Mouse (Mus musculus): Measurements from ENCODE around the gene Prokr2. TPM values are rescaled to one million over a fixed set of nuclear protein-coding genes. Genes with fewer than 3 reads are reported as not detected.

Prokr2 gene
- polyA plus RNA-seq, 1 experiment = 0.28 TPM

- H3K4me1 ChIP-seq (ENCODE audit: control insufficient read depth, insufficient read depth, low read length) = peaks cover 2% of the 10 kb centered on the region; the same call in 1 of the 2 replicates
- DNase-seq = no peak
- no peak overlapping the region for H3K27ac ChIP-seq (ENCODE audit: insufficient read depth, low read length)
- TF ChIP-seq CTCF (IDR thresholded peaks at IDR 0.05; ENCODE audit: borderline replicate concordance, insufficient read depth, low read depth, low read length) (no peak), POLR2A (IDR thresholded peaks at IDR 0.05; ENCODE audit: borderline replicate concordance, insufficient read depth, low read length) (no peak)
- H3K4me3 ChIP-seq (replicated peaks; ENCODE audit: insufficient read depth, low read depth, low read length) = no peak overlapping the region
- no peaks in the 10 kb centered on the region for H3K27me3 ChIP-seq (ENCODE audit: control insufficient read depth, insufficient read depth, low read length)
- 84% methylated on average over 5 of the region's 5 CpGs for WGBS
Measured at GRCm38 (mm10) chr2:132312616-132313015, 72.6 kb downstream of the Prokr2 start.

GRCm38 (mm10) chr2:132309398-132309930 is 75.8 kb downstream of the Prokr2 start:
- Histone ChIP-seq H3K4me1 (ENCODE audit: control insufficient read depth, insufficient read depth, low read length) (peaks cover 11% of the 10 kb centered on the region), H3K4me3 (replicated peaks; ENCODE audit: insufficient read depth, low read depth, low read length) (no peak overlapping the region), H3K27ac (ENCODE audit: insufficient read depth, low read length) (no peak overlapping the region), H3K27me3 (ENCODE audit: control insufficient read depth, insufficient read depth, low read length) (no peaks in the 10 kb centered on the region)
- no peak for TF ChIP-seq CTCF (IDR thresholded peaks at IDR 0.05; ENCODE audit: borderline replicate concordance, insufficient read depth, low read depth, low read length)
- 97% methylated on average over 6 of the region's 6 CpGs for WGBS
- no peak for DNase-seq

GRCm38 (mm10) chr2:132308829-132309228 is 76.4 kb downstream of the Prokr2 start:
- 94% methylated on average over 6 of the region's 6 CpGs for WGBS
- DNase-seq = no peak
- Histone ChIP-seq H3K4me3 (replicated peaks; ENCODE audit: insufficient read depth, low read depth, low read length) (no peak overlapping the region), H3K4me1 (ENCODE audit: control insufficient read depth, insufficient read depth, low read length) (peaks cover 11% of the 10 kb centered on the region), H3K27me3 (ENCODE audit: control insufficient read depth, insufficient read depth, low read length) (no peaks in the 10 kb centered on the region), H3K27ac (ENCODE audit: insufficient read depth, low read length) (no peak overlapping the region)
- TF ChIP-seq POLR2A (IDR thresholded peaks at IDR 0.05; ENCODE audit: borderline replicate concordance, insufficient read depth, low read length) = no peak
- no peak for TF ChIP-seq CTCF (IDR thresholded peaks at IDR 0.05; ENCODE audit: borderline replicate concordance, insufficient read depth, low read depth, low read length)

GRCm38 (mm10) chr2:132307213-132307843 is 77.9 kb downstream of the Prokr2 start:
- peak overlapping the region; percentile 49 for H3K27ac ChIP-seq (ENCODE audit: insufficient read depth, low read length)
- H3K4me3 ChIP-seq (replicated peaks; ENCODE audit: insufficient read depth, low read depth, low read length) = no peak overlapping the region
- DNase-seq = peak; percentile 76 to 82
- peaks cover 11% of the 10 kb centered on the region for H3K4me1 ChIP-seq (ENCODE audit: control insufficient read depth, insufficient read depth, low read length)
- TF ChIP-seq POLR2A (IDR thresholded peaks at IDR 0.05; ENCODE audit: borderline replicate concordance, insufficient read depth, low read length) (no peak), CTCF (IDR thresholded peaks at IDR 0.05; ENCODE audit: borderline replicate concordance, insufficient read depth, low read depth, low read length) (peak; percentile 71)
- no peaks in the 10 kb centered on the region for H3K27me3 ChIP-seq (ENCODE audit: control insufficient read depth, insufficient read depth, low read length)
- 24% methylated on average over 11 of the region's 11 CpGs for WGBS

GRCm38 (mm10) chr2:132305988-132306387 is 79.3 kb downstream of the Prokr2 start:
- peaks cover 11% of the 10 kb centered on the region for H3K4me1 ChIP-seq (ENCODE audit: control insufficient read depth, insufficient read depth, low read length)
- 59% methylated on average over 4 of the region's 4 CpGs for WGBS
- no peak overlapping the region for H3K4me3 ChIP-seq (replicated peaks; ENCODE audit: insufficient read depth, low read depth, low read length)
- H3K27ac ChIP-seq (ENCODE audit: insufficient read depth, low read length) = no peak overlapping the region
- H3K27me3 ChIP-seq (ENCODE audit: control insufficient read depth, insufficient read depth, low read length) = no peaks in the 10 kb centered on the region
- TF ChIP-seq POLR2A (IDR thresholded peaks at IDR 0.05; ENCODE audit: borderline replicate concordance, insufficient read depth, low read length) = no peak
- TF ChIP-seq CTCF (IDR thresholded peaks at IDR 0.05; ENCODE audit: borderline replicate concordance, insufficient read depth, low read depth, low read length) = peak; percentile 12; the same call in 1 of the 2 replicates
- no peak for DNase-seq

DNA sequence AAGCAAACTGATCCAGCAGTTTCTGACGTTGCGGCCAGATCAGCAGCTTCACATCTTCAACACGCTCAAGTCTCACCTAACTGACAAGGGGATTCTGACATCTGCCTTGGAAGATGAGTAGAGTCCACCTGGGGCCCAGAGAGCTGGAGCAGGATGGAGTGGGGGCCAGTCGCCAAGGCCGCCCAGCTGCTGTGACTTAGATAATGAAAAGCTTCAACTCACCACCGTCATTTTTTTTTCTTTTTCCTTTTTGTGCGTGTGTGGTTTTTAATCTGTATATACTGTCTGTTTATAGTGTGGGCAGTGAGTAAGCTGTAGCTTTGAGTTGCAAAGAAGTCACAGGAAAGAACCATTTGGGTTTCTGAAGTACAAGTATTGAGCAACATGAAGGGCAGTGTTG is 80.1 kb downstream of the Prokr2 start:
- TF ChIP-seq CTCF (IDR thresholded peaks at IDR 0.05; ENCODE audit: borderline replicate concordance, insufficient read depth, low read depth, low read length) = no peak
- TF ChIP-seq POLR2A (IDR thresholded peaks at IDR 0.05; ENCODE audit: borderline replicate concordance, insufficient read depth, low read length) = no peak
- WGBS = 86% methylated on average over 7 of the region's 7 CpGs
- no peak overlapping the region for H3K4me3 ChIP-seq (replicated peaks; ENCODE audit: insufficient read depth, low read depth, low read length)
- no peaks in the 10 kb centered on the region for H3K27me3 ChIP-seq (ENCODE audit: control insufficient read depth, insufficient read depth, low read length)
- H3K4me1 ChIP-seq (ENCODE audit: control insufficient read depth, insufficient read depth, low read length) = peaks cover 11% of the 10 kb centered on the region
- DNase-seq = no peak
- no peak overlapping the region for H3K27ac ChIP-seq (ENCODE audit: insufficient read depth, low read length)

DNA sequence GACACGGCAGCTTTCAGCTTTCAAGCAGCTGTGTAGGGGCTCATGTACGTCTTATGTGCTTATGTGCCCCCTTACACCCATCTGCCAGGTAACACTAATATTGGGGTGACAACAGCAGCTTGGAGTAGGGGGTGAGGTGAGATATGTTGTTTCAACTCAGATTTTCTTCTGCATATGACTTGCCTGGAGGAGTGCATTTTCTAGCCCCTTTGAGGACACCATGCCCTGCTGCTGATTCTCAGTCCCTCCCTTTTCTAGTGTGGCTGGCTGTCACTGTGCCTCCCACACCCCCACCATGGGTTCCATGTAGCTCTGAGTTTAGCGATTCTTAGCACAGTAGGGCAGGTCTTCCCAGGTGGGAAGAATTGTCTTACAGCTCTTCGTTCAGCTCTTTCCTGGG is 83.8 kb downstream of the Prokr2 start:
- peaks cover 3% of the 10 kb centered on the region for H3K4me1 ChIP-seq (ENCODE audit: control insufficient read depth, insufficient read depth, low read length)

DNA sequence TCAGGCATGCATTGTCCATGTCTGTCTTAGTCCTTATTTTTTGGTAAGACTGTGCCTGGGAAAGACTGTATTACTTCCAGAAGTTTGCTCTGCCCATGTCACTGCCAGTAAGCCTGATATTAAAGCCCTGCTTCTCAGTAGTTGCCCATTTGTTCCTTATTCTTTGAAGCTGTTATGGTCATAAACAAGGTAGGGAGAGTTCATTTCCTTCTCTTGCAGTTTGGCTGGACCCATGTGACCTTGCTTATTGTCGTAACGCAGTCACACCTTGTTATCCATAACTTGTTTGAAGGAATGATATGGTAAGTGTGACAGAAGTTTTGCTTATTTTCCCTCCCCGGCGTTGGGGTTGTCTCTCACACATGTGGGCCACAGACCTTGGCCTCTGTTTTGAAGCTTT is 87.0 kb downstream of the Prokr2 start:
- no peak overlapping the region for H3K4me3 ChIP-seq (replicated peaks; ENCODE audit: insufficient read depth, low read depth, low read length)
- H3K27me3 ChIP-seq (ENCODE audit: control insufficient read depth, insufficient read depth, low read length) = no peaks in the 10 kb centered on the region
- DNase-seq = no peak
- 96% methylated on average over 4 of the region's 4 CpGs for WGBS
- TF ChIP-seq POLR2A (IDR thresholded peaks at IDR 0.05; ENCODE audit: borderline replicate concordance, insufficient read depth, low read length) (no peak), CTCF (IDR thresholded peaks at IDR 0.05; ENCODE audit: borderline replicate concordance, insufficient read depth, low read depth, low read length) (no peak)
- peaks cover 6% of the 10 kb centered on the region for H3K4me1 ChIP-seq (ENCODE audit: control insufficient read depth, insufficient read depth, low read length)
- H3K27ac ChIP-seq (ENCODE audit: insufficient read depth, low read length) = no peak overlapping the region

More for the DNA sequence above, 83.8 kb downstream of the Prokr2 start:
- DNase-seq = no peak
- no peak for TF ChIP-seq POLR2A (IDR thresholded peaks at IDR 0.05; ENCODE audit: borderline replicate concordance, insufficient read depth, low read length)
- no peak for TF ChIP-seq CTCF (IDR thresholded peaks at IDR 0.05; ENCODE audit: borderline replicate concordance, insufficient read depth, low read depth, low read length)
- WGBS = 95% methylated on average over 4 of the region's 4 CpGs
- Histone ChIP-seq H3K27me3 (ENCODE audit: control insufficient read depth, insufficient read depth, low read length) (no peaks in the 10 kb centered on the region), H3K27ac (ENCODE audit: insufficient read depth, low read length) (no peak overlapping the region), H3K4me3 (replicated peaks; ENCODE audit: insufficient read depth, low read depth, low read length) (no peak overlapping the region)

Measured in cerebellum, adult 2 months (tissue).